Mouse (Mus musculus): ENCODE results near the gene Gm37240. TPM values are rescaled to one million over a fixed set of nuclear protein-coding genes. Genes with fewer than 3 reads are reported as not detected.

The Gm37240 gene
- total RNA-seq, 2 experiments from 2014 or later = 0.66 to 1.3 TPM

GRCm38 (mm10) chr3:84472955-84473354 lies 1414.4 kb downstream of the Gm37240 start:
- DNase-seq (ENCODE audit: low spot score in 2 of 2) = no peak
- intact Hi-C loops (cut with DNase I) = no loop called here

- intact Hi-C loops (cut with DNase I) = no loop called here
- no peak for DNase-seq (ENCODE audit: low spot score in 2 of 2)
Observed at GRCm38 (mm10) chr3:84472527-84472926, 1414.8 kb downstream of the Gm37240 start.

DNA sequence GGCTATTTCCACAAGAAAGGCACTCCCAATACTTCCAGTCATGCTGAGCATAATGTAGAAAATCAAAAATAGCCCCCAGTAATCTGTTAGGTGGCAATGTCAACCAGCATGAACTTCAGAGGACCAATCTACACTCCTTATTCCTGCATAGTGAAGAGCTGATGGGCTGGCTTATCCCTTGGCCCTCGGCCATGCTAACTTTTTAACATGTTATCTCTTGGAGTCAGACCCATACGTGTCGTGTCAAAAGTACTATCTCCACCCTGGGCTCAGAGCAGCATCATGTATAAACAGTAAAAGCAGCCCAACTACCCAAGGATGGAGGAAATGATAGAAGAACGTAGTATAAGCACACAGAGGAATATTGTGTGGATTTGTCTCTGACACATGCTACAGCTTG lies 1416.2 kb downstream of the Gm37240 start:
- no peak for DNase-seq (ENCODE audit: low spot score in 2 of 2)
- intact Hi-C loops (cut with DNase I) = no loop called here

GRCm38 (mm10) chr3:84468111-84468453 lies 1419.2 kb downstream of the Gm37240 start:
- no peak for DNase-seq (ENCODE audit: low spot score in 2 of 2)
- intact Hi-C loops (cut with DNase I) = no loop called here

DNA sequence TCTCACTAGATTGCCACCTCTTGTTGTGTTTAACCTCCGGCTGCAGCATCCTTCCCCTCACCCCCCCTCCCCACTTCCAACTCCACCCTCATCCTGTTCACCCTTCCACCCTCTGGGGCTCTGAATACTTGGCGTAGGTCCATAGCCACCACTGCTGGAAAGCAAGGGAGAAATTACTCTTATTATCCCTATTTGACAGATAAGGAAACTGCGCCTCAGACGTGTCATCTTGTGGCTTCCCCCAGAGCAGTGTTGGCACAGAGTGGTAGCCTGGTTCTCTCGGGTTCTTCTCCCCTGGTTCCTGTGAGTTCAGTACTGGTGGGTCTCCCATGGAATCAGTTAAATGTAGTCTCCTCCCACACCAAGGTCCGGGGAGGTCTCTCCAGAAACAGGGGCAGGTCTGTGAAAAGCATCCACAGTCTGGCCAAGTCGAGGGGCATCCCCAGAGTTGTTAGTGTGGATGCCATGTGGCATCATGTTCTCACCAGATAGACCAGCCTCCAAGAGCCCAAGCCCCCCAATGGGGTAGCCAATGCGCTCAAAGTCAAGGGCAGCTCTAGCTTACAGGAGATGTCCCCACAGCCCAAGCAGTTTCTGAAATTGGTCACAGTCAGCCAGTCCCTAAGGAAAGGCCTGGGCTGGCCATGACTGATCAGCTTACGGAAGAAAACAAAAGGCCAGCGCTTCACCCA lies 1419.8 kb downstream of the Gm37240 start:
- intact Hi-C loops (cut with DNase I) = no loop called here
- no peak for DNase-seq (ENCODE audit: low spot score in 2 of 2)

GRCm38 (mm10) chr3:84465822-84466500 lies 1421.4 kb downstream of the Gm37240 start:
- DNase-seq (ENCODE audit: low spot score in 2 of 2) = no peak
- intact Hi-C loops (cut with DNase I) = no loop called here

DNA sequence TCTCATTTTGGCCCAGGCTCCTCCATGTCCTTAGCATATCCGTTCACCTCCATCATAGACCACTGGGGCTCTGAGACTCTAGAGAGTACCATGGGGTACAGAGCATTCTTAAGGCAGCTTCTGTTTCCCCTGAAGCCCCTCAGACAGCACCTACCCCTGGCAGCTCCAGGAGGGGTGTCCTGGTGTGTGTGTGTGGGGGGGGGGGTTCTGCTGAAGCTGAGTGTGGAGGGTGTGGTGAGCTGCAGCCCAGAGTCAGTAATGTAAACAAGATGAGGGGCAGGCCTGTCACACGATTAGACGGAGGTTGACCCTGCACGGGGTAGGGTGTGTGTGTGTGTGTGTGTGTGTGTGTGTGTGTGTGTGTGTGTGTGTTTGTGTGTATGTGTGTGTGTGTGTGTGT lies 1425.6 kb downstream of the Gm37240 start:
- DNase-seq (ENCODE audit: low spot score in 2 of 2) = no peak
- intact Hi-C loops (cut with DNase I) = no loop called here

- intact Hi-C loops (cut with DNase I) = no loop called here
- no peak for DNase-seq (ENCODE audit: low spot score in 2 of 2)
Observed at GRCm38 (mm10) chr3:84460952-84461351, 1426.4 kb downstream of the Gm37240 start.

- intact Hi-C loops (cut with DNase I) = no loop called here
- DNase-seq (ENCODE audit: low spot score in 2 of 2) = no peak
Observed at GRCm38 (mm10) chr3:84460499-84460898, 1426.8 kb downstream of the Gm37240 start.

DNA sequence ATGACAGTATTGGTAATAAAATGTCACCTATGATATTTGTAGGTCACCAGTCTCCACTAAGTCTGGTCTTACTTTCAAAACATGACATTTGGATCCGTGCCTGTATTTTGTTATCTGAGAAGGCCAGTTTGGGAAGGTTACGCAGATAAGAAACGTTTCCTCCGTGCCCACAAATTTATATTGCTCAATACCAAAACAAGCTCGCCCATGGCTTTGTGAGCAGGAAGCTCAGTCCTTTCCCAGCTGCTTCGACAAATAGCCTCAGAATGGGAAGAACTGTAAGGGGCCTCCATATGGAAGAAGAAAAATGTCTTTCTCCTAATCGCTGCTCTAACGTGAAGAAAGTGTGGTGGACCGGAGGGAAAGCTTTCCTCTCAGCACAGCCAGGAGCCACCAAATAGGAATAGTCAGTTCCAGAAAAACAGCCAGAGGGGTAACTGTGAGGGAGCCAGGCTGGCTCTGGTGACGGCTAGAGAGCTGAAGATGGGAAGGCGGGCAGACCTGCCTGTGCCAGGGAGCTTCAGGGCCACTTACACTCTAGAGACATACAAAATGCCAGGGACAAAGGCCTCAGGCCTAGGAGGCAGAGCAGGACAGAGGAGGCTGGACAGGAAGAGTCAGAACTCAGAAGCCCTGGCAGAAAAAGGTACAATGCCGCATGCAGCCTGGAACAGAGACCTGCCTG lies 1431.4 kb downstream of the Gm37240 start:
- intact Hi-C loops (cut with DNase I) = no loop called here
- no peak for DNase-seq (ENCODE audit: low spot score in 2 of 2)

GRCm38 (mm10) chr3:84450651-84451050 lies 1436.7 kb downstream of the Gm37240 start:
- DNase-seq (ENCODE audit: low spot score in 2 of 2) = no peak
- intact Hi-C loops (cut with DNase I) = no loop called here

DNA sequence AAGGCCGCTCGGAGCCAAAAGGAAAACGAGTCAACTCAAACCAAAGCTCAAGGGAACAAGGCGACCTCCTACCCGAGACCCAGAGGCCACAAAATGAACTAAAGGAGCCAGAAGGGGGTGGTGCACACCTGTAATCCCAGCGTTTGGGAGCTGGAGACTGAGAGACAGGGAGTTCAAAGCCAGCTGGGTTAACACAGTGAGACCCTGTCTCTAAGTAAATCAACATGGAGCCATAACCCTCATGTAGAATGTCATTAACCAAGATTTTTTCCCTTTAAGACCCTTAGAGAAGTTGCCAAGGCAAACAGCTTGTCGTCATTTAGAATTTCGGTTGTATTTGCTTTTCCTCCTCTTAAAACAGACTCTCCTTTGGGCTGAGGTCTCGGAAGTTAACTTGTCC lies 1438.3 kb downstream of the Gm37240 start:
- intact Hi-C loops (cut with DNase I) = no loop called here
- no peak for DNase-seq (ENCODE audit: low spot score in 2 of 2)

DNA sequence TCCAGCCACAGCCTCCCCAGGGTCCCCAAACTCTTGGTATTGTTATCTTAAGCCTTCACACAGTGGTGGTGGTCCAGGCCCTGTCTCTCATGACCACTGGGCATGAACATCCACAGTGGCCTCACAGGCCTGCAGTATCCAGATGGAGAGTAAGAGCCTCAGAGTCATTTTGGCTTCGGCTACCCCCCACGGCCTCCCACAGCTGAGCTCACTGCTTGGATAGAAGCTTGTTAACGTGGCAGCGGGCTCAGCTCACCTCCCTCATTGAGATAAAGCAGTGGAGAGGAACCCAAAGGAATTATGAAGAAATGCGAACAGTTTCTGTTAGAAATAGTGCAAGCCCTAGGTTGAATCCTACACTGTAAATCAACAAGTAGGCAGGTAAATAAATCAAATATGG lies 1439.5 kb downstream of the Gm37240 start:
- intact Hi-C loops (cut with DNase I) = no loop called here
- DNase-seq (ENCODE audit: low spot score in 2 of 2) = no peak

Small RNA genes lying within 50 kb of the gene (microRNA-seq; reads per million reads assigned to microRNA genes)
- gene Mir466k = not detected

Other genes starting within 250 kb of the Gm37240 start
- gene Fam160a1, start 70.2 kb downstream of the Gm37240 start, total RNA-seq (2021) = 1 to 10 TPM; 4.3 to 5.0 TPM
- under 1 TPM; 0.47 to 0.70 TPM for gene Glt28d2, start within 50 bp of the Gm37240 start, total RNA-seq (2021)
- 10 to 100 TPM; 17.1 to 17.3 TPM for gene Sh3d19, start 83.6 kb upstream of the Gm37240 start, total RNA-seq (2021)
- gene Prss48, start 115.0 kb upstream of the Gm37240 start, total RNA-seq (2021) = not detected

Measured in left cerebral cortex, postnatal 36 days (tissue).